Mouse (Mus musculus) brain, adult 2 months (tissue): ENCODE measurements around the gene Ptprn2.

Experiments used
- DNase-seq: peaks from one replicate; pipeline ENCODE4 v3.0.0; 2011; ENCODE audit warnings: low read depth, low spot score

Gene Ptprn2

DNA sequence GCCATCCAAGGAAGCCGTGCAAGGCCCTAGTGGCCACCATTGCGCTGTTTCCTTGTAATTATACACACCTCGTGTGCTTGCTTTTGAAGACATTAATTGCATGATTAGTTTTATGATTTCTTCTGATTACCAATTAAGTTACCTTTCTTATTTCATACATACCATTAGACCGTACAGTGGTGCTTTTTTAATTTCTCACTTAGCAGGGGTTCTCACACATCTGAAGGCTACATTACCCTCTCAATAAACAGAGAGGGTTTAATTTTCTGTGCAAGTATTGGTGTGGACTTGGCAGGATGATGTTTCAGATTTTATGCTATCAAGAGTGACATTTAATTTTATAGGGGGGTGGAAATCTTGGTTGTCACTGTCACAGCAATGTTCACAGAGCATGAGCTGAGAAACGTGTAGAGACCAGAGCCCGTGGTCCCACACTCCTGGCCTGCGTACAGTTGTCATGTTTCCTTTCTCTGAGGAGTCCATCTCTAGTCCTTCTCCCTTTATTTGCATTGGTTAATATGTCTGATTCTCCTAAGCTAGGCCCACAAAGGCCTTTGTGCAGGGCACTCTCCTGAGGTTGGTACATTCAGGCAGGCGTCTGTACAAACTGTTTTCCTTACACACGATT is 567.8 kb downstream of the Ptprn2 start:
- no peak for DNase-seq

DNA sequence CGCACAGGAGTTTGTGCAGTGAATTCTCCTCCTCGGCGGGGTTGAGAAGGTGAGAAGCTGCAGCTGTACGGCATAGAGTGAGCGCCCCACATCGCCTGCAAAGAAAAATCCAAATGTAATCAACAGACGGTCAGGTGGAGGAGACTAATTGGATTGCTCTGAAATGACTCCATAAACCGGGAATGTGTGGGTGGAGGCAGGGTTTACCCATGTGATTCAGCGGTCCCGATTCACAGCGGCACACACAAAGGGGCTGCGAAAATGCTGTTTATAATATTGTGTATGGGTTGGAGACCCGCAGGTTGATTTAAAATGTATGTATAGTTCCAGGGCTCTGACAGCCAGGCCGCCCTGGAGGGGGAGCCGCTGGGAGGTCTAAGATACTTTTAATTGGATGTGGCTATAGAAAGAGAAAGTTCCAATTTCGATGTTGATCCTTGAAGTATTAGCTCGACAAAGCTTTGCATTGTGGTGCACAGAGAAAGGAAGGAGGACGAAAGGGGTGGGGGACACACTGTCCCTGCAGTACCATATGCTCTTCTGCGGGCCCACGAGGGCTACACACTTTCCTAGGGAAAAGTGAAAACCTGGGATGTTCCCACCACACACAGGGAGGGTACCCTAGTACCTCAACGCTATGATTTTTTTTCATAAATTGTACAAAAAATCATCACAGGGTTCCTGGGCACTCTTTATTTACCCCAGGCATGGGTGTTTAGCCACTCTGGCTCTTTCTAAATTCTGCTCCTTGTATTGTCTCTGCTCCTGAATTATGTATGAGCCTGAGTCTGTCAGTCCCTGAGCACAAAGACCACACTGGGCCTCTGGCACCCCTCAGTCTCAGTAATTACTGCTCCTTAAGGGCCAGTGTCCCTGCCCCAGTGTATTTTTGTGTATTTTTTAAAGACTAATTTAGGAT is 568.6 kb downstream of the Ptprn2 start:
- peak; percentile 73 for DNase-seq

DNA sequence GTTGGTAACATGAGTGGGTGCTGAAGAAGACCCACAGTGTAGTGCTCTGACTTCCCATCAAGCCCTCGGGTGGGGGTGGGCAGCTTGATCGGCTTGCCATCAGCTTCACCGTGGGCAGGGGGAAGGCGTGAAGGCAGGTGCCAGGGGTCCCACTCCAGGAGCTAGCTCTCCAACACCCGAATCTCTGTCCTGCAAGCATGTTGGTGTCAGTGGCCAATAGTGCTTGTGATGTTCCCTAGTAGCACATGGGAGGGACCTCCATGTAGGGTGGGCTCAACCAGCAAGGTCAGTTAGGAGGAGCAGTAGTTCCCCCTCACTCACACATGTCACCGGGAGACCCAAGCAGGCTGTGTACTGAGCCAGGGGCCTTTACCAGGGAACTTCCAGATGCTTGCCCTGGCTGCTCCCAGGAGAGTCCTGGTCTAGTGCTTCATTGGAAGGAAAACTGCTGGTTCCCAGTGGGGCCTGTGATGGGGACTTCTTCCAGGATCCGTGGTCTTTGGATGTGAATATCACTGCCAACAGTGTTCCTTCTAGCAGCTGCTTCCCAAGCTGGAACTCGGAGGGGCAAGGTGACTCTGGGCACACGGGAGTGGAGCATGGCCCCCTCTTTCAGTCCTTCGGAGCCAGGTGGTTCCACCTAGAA is 569.5 kb downstream of the Ptprn2 start:
- no peak for DNase-seq

DNA sequence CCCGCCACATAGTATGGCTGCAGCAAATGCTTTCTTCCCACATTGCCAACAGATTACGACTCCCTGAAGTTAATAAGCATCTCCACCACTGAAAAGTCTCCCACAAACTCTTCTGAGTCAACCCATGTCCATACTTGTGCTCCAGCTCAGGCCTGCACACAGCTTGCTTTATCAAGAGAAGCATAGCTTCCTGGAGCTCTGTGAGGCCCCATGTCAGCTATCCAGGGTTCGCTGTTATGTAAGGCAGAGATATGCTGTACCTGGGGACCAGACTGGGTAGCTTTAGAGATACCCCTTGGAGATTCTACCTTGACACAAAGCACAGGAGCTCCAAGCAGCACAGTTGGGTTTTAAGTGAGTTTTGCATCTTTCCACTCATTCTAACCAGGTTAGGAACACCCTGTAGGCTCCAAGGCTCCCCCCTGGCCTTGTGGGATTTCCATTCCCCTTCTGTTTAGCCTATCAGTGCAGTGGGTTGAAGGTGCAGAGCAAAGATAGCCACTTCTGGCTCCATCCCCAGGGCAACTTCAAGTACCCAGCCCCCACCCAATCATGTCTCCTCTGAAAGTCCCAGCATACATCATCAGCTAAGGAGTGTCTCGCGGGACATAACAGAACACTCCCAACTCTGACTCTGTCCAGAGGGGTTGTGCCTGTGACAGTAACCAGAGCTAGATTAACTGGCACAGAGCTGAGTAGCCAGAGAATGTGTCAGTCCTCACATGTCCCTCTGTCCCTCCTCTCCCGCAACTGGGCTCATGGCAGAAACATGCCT is 572.9 kb downstream of the Ptprn2 start:
- no peak for DNase-seq

DNA sequence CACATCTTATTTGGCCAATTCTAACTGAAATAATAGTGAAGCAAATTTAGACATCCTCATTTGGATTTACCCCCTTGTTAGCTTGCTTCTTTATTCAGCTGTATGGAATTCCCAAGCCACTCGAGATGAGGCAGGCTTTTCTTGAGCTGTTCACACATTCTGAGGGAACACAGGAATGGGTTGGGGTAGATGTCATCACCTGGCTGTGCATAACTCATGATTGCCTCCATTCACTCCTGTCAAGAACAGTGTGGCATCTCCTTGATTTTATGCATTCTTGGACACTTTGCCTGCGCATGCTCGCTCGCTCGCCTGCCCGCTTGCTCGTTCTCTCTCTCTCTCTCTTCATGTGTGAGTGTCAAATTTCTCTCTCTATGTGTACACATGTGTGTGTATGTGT is 573.5 kb downstream of the Ptprn2 start:
- DNase-seq, result no peak

DNA sequence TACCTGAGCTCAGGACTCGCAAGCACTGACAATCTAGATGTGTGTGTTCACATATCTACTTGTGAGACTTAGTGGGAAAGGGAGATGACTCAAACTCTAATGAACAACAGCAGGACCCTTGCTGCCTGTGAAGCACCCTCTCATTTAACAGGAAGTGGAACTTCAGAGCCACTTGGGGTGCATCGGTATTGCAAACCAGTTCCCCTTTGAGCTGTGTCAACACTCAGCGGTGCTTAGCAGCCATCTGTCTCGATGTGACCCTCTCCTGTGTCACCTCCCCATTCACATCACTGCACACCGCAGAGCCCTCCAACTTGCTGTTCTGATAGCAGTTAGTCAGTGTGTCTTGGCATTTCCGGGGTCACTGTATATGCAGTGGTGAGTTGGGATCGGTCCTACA is 592.1 kb downstream of the Ptprn2 start:
- DNase-seq, result no peak

DNA sequence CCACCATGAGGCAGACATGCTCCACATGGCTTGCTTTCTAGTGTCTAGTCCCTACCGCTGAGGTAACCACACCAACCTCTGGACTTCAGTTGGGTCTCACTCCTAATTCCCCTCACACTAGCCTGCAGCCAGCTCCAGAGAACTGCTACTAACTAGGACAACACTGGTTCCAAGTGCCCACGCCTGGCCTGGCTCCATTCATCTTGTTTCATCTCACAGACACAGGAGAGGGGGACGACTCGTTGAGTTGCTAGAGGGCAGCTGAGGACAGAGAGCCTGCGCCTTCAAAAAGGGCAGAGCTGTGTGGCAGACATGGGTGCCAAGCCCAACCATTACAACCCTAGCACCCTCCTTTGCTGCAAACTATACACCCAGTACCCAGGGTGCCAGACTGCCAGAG is 593.4 kb downstream of the Ptprn2 start:
- DNase-seq, result peak; percentile 73

DNA sequence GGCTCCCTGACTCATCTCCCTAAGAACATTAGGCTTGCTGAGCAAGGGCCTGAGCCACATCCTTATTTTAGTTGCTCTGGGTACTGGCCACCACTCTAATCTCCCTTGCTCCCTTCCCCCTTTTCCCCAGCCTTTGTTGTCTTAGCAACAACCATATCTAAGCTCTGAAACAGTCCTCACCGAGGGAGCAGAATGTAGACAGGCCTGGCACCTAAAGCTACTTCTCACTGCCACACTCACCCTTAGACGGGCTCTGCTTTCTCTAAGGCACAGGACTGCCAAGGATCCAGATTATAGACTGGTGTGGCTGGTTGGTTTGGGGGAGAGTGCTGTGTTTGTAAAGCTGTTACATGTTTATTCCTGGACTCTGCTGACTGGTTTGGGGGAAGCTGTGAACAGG is 594.2 kb downstream of the Ptprn2 start:
- DNase-seq, result peak; percentile 41

DNA sequence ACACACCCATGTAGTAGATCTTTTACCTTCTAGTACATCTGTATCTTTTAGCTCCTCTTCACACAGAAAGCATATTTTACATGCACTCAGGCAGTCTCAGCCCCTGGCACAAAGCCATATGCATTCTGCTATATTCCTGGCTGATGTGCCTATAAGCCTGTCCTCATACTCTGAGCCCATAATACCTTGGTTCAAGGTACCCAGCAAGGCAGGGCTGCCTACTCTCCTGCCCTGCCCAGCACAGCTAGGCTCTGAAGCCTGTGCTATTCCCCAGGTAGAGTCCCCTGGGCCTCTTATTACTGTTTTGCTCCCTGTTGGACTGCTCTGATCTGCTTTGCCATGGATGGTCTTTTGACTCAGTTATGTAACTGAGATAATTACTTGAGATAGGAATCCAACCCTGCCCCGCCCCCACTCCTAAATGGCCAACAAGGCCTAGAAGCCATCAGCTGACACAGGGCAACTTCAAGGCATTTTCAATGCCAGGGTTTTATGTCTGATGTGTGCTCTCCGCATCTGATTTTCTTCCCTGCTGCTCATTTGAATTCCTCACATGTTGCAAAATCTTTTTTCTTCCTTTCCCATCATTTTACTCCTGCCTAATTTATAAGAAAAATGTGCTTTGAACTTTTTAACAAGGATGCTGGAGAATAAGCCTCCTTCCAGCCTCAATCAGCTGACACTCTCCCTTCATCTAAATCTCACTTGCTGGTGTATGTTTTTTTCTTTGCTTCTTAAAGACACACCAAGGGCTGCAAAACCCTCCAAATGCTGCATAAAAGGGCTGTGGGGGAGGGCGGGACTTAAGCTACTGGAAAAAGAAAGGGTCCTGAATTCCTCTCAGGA is 598.6 kb downstream of the Ptprn2 start:
- DNase-seq, result no peak

DNA sequence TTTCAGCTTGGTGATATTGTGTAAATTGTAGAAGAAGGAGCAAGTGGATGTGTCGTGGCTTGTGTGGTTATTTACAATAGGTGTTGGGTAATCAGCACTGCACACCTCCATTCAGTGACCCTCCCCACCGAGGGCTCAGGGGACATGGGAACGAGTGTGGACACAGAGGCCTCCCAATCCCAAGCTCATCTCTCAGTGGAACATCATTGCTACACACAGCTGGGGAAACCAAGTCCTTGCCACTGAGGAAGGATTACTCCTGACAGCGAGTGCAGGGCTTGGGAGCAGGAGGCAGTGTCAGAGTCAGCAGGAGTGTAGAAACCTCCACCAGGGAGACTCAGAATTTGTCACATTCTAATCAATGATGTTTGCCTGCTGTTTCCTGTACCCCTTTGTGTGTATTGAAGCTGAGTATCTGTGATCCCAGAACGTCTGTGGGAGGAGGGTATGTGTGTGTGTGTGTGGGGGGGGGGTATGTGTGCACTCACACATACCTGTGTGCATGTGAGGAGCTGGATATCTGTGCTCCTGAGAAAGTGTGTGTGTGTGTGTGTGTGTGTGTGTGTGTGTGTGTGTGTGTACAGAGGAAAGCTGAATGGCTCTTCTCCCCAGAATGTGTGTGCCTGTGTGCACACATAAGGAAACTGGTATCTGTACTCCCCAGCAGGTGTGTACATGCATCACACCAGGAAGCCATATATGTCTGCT is 599.3 kb downstream of the Ptprn2 start:
- no peak for DNase-seq

DNA sequence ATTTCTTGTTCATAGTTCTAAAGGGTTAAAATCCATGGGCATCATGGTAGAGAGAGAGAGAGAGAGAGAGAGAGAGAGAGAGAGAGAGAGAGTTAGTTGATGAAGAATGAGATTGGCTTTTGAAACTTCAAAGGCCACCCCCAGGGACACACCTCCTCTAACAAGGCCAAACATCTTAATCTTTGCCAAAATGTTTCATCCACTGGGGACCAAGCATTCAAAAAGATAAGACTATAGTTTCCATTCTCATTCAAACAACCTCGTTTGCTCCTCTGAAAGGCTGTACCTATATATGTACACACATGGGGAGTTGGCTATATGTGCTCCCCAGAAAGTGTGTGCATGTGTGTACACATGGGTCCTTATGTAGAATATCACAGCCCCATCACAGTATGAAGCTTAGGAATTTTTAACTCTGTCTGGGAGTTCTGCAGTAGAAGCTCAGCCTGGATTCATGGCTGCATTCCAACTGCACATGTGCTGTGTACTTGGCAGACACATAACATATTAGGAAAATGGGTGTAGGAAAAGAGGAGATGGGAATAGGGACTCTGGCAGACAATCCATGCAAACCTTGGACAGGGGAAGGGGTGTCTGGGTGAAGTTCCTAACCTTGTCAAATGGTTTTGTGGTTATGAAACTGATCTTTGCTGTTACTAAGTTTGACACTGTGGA is 600.3 kb downstream of the Ptprn2 start:
- peak; percentile 84 for DNase-seq

DNA sequence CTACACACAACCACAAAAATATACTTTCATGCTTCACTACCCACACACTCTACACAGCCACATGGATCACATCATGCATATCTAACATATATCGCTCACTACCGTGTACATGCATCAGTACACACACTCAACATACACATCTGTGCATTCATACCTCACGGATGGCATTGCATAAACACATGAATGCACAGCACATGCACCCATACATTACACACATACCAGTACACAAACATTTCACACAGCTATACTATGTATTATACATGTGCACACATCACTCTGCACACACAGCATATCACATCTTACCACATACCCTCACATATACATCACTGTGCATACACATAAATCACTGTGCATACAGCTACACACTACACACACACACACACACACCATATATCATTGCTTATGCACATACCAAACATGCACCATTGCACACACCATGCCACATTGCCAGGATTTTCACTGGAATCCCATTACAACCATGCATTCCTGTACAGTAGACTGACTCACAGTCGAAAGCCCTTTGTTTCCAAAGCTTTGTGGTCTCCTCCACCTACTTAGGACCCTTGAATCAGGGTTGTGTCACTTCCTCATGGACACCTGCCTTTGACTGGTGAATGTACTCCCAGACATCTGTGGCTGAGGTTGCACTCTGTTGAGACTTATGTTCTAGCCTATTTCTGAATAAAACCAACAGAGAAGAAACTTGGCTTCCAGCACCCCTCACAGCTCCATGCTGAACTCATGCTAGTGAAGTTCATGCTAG is 607.0 kb downstream of the Ptprn2 start:
- DNase-seq, result no peak

DNA sequence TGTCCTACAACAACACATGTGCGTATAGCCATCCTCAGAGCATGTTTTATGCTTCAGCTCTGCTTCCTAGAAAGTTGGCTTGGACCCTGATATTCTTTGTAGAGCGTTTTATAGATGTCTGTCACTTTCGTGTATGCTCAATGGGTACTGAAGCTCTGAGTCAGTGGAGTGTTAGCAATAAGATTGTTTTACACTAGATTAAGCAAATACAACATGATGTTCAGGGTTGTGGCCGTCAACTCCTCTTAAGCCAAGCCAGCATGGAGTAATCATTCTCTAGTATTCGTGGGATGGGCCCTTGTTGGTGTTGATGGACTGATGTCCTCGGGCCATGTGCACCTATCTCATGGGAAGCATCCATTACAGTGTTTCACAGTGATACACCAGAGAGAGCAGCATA is 610.4 kb downstream of the Ptprn2 start:
- DNase-seq, result no peak

DNA sequence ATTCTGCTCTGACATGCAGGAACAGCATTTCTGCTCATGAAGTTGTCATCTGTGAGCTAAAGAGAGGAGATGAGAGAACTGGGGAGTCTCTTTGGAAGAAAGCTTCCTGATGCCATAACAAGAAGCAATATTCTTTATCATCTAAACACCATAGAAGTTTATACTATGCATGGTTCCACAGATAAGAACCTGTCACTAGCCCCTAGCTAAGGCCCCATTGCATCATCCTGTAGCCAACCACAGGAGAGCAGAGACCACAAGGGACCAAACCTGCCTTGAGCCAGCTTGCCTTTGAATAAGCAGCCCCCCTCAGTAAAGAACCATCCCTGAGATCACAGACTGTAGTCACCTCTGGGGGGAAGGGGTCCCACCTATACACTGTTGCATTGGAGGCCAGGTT is 612.8 kb downstream of the Ptprn2 start:
- DNase-seq, result no peak

DNA sequence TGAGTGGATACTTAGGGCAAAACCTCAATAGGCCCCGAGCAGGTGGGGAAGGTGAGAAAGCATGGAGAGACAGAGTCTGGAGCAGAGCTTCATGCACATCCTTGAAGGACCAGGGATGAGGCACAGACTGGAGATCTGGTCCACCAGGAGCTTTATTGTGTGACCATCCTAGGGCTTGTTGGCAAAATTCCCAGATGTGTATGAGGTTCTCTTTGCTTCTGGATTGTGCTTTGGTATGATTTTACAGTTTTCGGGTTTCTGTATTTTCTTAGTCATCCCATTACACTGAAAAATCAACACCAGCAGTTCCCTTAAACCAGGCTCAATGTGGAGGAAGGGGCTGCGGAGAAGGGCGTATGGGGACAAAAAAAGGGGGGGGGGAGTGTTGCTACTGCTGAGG is 621.2 kb downstream of the Ptprn2 start:
- peak; percentile 38 for DNase-seq

DNA sequence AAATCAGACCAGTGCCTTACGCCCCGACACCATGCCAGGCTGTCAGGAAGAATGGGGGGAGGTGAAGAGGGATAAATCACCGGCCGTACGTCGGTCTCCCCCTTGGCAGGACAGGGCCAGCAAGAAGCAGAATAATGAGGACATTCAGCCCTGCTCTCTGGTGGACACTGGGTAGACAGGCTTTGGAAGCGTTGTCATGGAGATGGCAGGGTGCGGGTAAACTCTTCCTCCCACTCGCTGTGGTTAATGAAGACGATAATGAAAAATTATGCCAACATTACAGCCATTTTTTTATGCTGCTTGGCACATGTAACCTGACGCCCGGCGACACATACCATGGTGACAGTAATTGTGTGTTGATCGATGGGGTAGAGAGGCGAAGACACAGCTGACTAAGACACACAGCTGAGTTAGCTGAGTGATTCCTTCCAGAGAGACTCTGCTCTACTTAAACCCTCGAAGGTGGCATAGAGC is 621.7 kb downstream of the Ptprn2 start:
- DNase-seq, result peak; percentile 75

DNA sequence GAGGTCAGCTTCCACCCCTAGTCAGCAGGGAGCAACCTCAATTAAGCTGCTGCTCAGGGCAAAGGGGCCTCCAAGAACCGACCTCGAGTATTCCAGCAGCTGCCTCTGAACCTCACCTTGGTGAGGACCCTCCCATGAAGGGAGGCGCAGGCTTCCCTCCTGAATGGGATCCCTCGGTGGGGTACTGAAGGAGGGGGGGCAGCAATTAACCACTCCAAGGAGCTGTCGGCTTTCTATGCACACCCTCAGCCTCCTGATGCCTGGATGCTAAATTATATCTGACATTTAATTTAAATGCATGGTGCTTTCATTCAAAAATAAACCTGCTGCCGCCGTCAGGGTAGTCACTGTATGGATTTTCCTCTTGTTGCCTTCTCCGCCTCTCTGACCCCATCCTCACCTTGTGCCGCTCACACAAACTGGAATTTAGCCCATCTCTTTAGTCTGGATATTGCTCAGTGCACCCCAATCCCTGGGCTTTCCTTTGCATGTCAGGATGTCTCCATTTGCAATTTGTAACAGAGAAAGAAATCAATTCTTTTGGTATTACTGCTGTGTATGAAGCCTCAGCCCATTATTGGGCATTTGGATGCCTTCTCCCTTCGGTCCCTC is 629.8 kb downstream of the Ptprn2 start:
- no peak for DNase-seq

DNA sequence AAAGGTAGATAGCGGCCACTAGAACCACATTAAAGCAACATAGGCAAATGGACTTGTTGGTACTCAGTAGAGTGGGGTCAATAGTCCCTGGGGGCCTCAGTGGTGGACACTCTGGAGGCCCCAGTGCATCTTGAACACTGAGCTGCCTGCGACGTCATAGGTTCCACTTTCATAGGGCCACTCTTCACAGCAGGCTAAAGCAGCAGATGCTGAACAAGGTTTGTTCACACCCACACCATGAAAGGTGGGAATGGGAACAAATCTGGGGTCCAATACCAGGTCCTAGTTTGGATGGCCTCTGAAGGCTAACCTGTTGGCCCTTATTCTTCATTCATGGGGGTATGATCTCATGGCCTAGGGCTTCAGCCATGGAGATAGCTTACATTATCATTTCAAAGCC is 641.6 kb downstream of the Ptprn2 start:
- DNase-seq, result peak; percentile 48
